In the genomic region with DNA sequence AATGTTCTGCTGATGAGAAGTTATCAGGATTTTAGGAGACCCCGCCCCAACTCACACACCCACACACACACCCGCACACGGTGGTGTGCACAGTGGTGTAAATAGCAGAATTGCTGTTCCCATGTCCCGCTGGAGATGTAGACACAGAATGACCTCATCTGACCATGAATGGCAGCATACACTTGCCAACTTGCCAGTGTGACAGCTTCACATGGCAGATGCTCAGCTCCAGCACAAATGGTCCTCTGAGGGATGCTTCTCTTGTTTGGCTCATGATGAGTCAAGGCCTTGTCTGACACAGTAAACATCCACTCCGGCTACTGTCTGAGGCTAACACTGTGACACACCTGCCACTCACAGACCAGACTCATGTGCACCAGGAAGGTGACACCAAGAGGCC, we compare ENCODE assay signal across 8 mouse cellular contexts. TPM values are rescaled to one million over a fixed set of nuclear protein-coding genes. Genes with fewer than 3 reads are reported as not detected.
DNase-seq lines count a peak whose midpoint lies in the region; ATAC-seq and TF ChIP-seq lines count a peak whose summit lies in the region.

No protein-coding gene starts in this region.

- TF ChIP-seq CTCF in intestine, postnatal 0 days (IDR thresholded peaks at IDR 0.05; ENCODE audit: low read depth), result no peak

- H3K4me2 ChIP-seq in intestine, postnatal 0 days (replicated peaks; ENCODE audit: low read depth), result no peak overlapping the region
- no peak overlapping the region for H3K4me2 ChIP-seq in liver, embryonic 16.5 days (ENCODE audit: low read depth, low read length)
- H3K4me2 ChIP-seq in stomach, embryonic 15.5 days, result no peak overlapping the region

- H3K27me3 ChIP-seq in forebrain, embryonic 10.5 days (ENCODE audit: poor library complexity, severe bottlenecking), result no peaks in the 10 kb centered on the region
- no peaks in the 10 kb centered on the region for H3K27me3 ChIP-seq in intestine, postnatal 0 days (replicated peaks; ENCODE audit: control insufficient read depth, insufficient read depth, low read length)
- H3K27me3 ChIP-seq in liver, embryonic 16.5 days (ENCODE audit: control insufficient read depth, insufficient read depth, low read depth, low read length), result no peaks in the 10 kb centered on the region
- H3K27me3 ChIP-seq in stomach, embryonic 15.5 days (replicated peaks), result no peaks in the 10 kb centered on the region

- DNase-seq in frontal cortex, postnatal 25 days (ENCODE audit: low spot score in 2 of 2), result no peak
- DNase-seq in adrenal gland, postnatal 10 days, result peak; percentile 42
- no peak for DNase-seq in forebrain, embryonic 10.5 days (ENCODE audit: extremely low spot score, low spot score)
- no peak for DNase-seq in spleen, adult 18-20 months

- H3K9ac ChIP-seq in intestine, postnatal 0 days (ENCODE audit: low read depth, low read length), result no peak overlapping the region
- no peak overlapping the region for H3K9ac ChIP-seq in liver, embryonic 16.5 days (ENCODE audit: low read depth, low read length)
- H3K9ac ChIP-seq in stomach, embryonic 15.5 days, result no peak overlapping the region

- ATAC-seq in frontal cortex, adult (ENCODE audit: low TSS enrichment), result peak; percentile 53; the same call in 1 of the 2 replicates
- no peak for ATAC-seq in intestine, postnatal 0 days
- ATAC-seq in liver, embryonic 16.5 days (ENCODE audit: low read depth), result no peak
- no peak for ATAC-seq in stomach, embryonic 15.5 days (ENCODE audit: insufficient read depth, low FRiP score, low read depth)

- peaks cover 37% of the 10 kb centered on the region for H3K4me1 ChIP-seq in forebrain, embryonic 10.5 days
- no peaks in the 10 kb centered on the region; the same call in 1 of the 2 replicates for H3K4me1 ChIP-seq in intestine, postnatal 0 days (replicated peaks; ENCODE audit: control insufficient read depth, insufficient read depth, low read length)
- peaks cover 23% of the 10 kb centered on the region for H3K4me1 ChIP-seq in liver, embryonic 16.5 days (ENCODE audit: control insufficient read depth, low read depth, low read length)
- H3K4me1 ChIP-seq in stomach, embryonic 15.5 days, result peaks cover 45% of the 10 kb centered on the region

- peak overlapping the region; percentile 88 for H3K27ac ChIP-seq in forebrain, embryonic 10.5 days
- H3K27ac ChIP-seq in intestine, postnatal 0 days (ENCODE audit: low read depth, low read length), result peak overlapping the region; percentile 51; the same call in 1 of the 2 replicates
- peak overlapping the region; percentile 77; the same call in 1 of the 2 replicates for H3K27ac ChIP-seq in liver, embryonic 16.5 days (ENCODE audit: low read length)
- peak overlapping the region; percentile 94 for H3K27ac ChIP-seq in stomach, embryonic 15.5 days

- peaks cover 2% of the 10 kb centered on the region for H3K36me3 ChIP-seq in forebrain, embryonic 10.5 days (replicated peaks)
- no peaks in the 10 kb centered on the region; the same call in 1 of the 2 replicates for H3K36me3 ChIP-seq in intestine, postnatal 0 days (ENCODE audit: control insufficient read depth, insufficient read depth)
- H3K36me3 ChIP-seq in liver, embryonic 16.5 days (ENCODE audit: control insufficient read depth, insufficient read depth), result no peaks in the 10 kb centered on the region
- H3K36me3 ChIP-seq in stomach, embryonic 15.5 days, result peaks cover 3% of the 10 kb centered on the region; the same call in 1 of the 2 replicates

- WGBS in forebrain, embryonic 10.5 days, result 92% methylated on average over 5 of the region's 5 CpGs
- 56% methylated on average over 5 of the region's 5 CpGs for WGBS in intestine, postnatal 0 days
- 36% methylated on average over 5 of the region's 5 CpGs for WGBS in liver, embryonic 16.5 days (ENCODE audit: insufficient replicate concordance)
- 59% methylated on average over 5 of the region's 5 CpGs for whole genome bisulfite sequencing in stomach, embryonic 15.5 days

- H3K9me3 ChIP-seq in forebrain, embryonic 10.5 days, result no peaks in the 10 kb centered on the region
- H3K9me3 ChIP-seq in intestine, postnatal 0 days (ENCODE audit: control insufficient read depth), result no peaks in the 10 kb centered on the region
- no peaks in the 10 kb centered on the region for H3K9me3 ChIP-seq in liver, embryonic 16.5 days (replicated peaks; ENCODE audit: control insufficient read depth, low read length)
- H3K9me3 ChIP-seq in stomach, embryonic 15.5 days, result no peaks in the 10 kb centered on the region

- no peak overlapping the region; the same call in 1 of the 2 replicates for H3K4me3 ChIP-seq in forebrain, embryonic 10.5 days
- H3K4me3 ChIP-seq in intestine, postnatal 0 days (ENCODE audit: low read depth, low read length), result no peak overlapping the region
- H3K4me3 ChIP-seq in liver, embryonic 16.5 days (ENCODE audit: low read depth, low read length), result no peak overlapping the region
- H3K4me3 ChIP-seq in stomach, embryonic 15.5 days (replicated peaks), result no peak overlapping the region

RNA-seq across cellular contexts. Expression of gene Amz1, which starts 44.4 kb away (rescaled TPM):
- 1 to 10 TPM in 1 of 2 experiments, under 1 TPM in 1; 0.54 to 1.5 TPM for total RNA-seq in adrenal gland, postnatal 10 days (2021)
- polyA plus RNA-seq in forebrain, embryonic 10.5 days (2016; fragmentation: Nextera tagmentation; extraction: Ambion mirVana), result 0.63 and 0.66 TPM in 2 replicates
- polyA plus RNA-seq in intestine, postnatal 0 days (2015; fragmentation: Nextera tagmentation; extraction: Ambion mirVana), result 1.2 and 1.3 TPM in 2 replicates
- polyA plus RNA-seq in liver, embryonic 16.5 days (2015; fragmentation: Nextera tagmentation; extraction: Ambion mirVana), result 1.8 TPM in 2 replicates
- 1.1 and 1.3 TPM in 2 replicates for polyA plus RNA-seq in stomach, embryonic 15.5 days (2015; fragmentation: Nextera tagmentation; extraction: Ambion mirVana)
